Mouse (Mus musculus): Measurements from ENCODE around the gene Tpcn1. TPM values are rescaled to one million over a fixed set of nuclear protein-coding genes. Genes with fewer than 3 reads are reported as not detected.

The Tpcn1 gene
- polyA plus RNA-seq, 1 experiment from 2014 or later, result 24.2 TPM

DNA sequence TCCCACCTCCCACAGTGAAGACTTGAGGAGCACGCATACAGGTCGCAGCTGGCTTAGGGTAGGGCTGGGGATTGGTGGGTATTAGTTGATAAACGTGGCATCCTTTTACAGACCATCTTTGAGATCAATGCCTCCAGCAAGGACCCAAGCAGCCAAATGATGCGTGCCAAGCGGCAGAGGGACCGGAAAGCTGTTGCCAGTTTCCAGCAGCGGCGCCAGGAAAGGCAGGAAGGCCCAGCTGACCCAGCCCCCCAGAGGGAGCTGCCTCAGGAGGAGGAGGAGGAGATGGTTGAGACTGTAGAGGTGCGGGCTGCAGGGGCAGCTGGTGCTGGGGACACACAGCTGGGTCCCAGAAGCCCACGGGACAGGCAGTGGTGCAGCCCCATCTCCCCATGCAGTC lies 36.0 kb upstream of the Tpcn1 start:
- Histone ChIP-seq H3K4me2 (ENCODE audit: low read depth, low read length) (no peak overlapping the region), H3K4me1 (ENCODE audit: control insufficient read depth, low read depth, low read length) (peaks cover 3% of the 10 kb centered on the region; the same call in 1 of the 2 replicates), H3K9me3 (replicated peaks; ENCODE audit: control insufficient read depth, low read length) (no peaks in the 10 kb centered on the region), H3K4me3 (ENCODE audit: low read depth, low read length) (no peak overlapping the region), H3K27me3 (ENCODE audit: control insufficient read depth, insufficient read depth, low read depth, low read length) (no peaks in the 10 kb centered on the region), H3K9ac (ENCODE audit: low read depth, low read length) (no peak overlapping the region), H3K36me3 (ENCODE audit: control insufficient read depth, insufficient read depth) (peaks cover 39% of the 10 kb centered on the region), H3K27ac (ENCODE audit: low read length) (no peak overlapping the region)
- 81% methylated on average over 10 of the region's 10 CpGs for WGBS (ENCODE audit: insufficient replicate concordance)
- ATAC-seq (ENCODE audit: low read depth), result no peak

DNA sequence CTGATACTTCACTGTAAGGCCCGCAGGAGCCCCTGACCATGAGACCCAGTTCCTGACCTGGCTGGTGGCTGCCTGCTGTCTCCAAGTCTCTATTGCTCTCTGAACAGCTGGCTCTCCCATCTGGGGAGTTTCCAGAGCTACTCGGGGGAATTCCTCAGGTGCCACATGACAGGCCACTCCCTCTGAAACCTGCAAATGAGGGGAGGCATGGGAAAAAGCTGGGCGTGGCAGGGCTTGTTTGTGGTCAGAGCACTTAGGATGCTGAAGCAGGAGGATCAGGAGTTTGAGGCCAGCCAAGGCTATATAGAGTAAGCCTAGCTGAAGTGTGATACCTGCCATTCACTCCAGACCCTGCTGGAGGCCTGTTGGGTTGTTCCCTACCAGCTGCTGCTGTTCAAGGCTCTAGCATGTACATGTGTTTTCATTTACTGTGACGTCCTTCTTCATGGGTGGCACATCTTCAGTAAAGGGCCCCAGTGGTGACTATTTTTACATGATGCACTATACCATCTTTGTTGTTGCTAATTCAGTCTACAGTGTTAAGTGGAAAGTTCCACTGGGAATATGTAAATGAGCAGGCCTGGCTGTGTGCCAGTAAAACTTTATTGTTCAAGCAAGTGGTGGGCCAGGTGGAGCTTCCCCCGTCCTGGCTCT lies 33.9 kb upstream of the Tpcn1 start:
- Histone ChIP-seq H3K4me2 (ENCODE audit: low read depth, low read length) (no peak overlapping the region), H3K36me3 (ENCODE audit: control insufficient read depth, insufficient read depth) (peaks cover 45% of the 10 kb centered on the region), H3K4me3 (ENCODE audit: low read depth, low read length) (no peak overlapping the region), H3K27ac (ENCODE audit: low read length) (no peak overlapping the region), H3K9me3 (replicated peaks; ENCODE audit: control insufficient read depth, low read length) (no peaks in the 10 kb centered on the region), H3K4me1 (ENCODE audit: control insufficient read depth, low read depth, low read length) (no peaks in the 10 kb centered on the region), H3K9ac (ENCODE audit: low read depth, low read length) (no peak overlapping the region), H3K27me3 (ENCODE audit: control insufficient read depth, insufficient read depth, low read depth, low read length) (no peaks in the 10 kb centered on the region)
- ATAC-seq (ENCODE audit: low read depth), result no peak
- WGBS (ENCODE audit: insufficient replicate concordance), result 73% methylated on average over 5 of the region's 5 CpGs

DNA sequence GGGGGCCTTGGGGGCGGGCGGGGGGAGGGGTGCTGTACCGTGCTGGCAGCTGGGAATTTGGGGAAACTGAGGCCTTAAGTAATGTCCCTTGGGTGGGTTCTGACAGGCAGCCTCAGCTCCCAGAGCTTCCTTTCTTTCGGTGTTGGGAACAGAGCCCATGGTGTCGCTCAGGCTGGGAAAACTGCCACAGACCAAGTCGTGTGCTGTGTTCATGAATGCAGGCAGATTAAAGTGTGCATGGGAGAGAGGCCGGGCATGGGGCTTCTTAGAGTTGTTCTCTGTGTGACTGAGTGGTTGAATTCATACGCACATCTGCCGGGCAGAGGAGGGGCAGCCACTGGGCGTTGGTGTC lies 33.3 kb upstream of the Tpcn1 start:
- no peak for ATAC-seq (ENCODE audit: low read depth)
- Histone ChIP-seq H3K36me3 (ENCODE audit: control insufficient read depth, insufficient read depth) (peaks cover 41% of the 10 kb centered on the region), H3K27ac (ENCODE audit: low read length) (no peak overlapping the region), H3K4me3 (ENCODE audit: low read depth, low read length) (no peak overlapping the region), H3K27me3 (ENCODE audit: control insufficient read depth, insufficient read depth, low read depth, low read length) (no peaks in the 10 kb centered on the region), H3K4me1 (ENCODE audit: control insufficient read depth, low read depth, low read length) (no peaks in the 10 kb centered on the region), H3K9ac (ENCODE audit: low read depth, low read length) (no peak overlapping the region), H3K4me2 (ENCODE audit: low read depth, low read length) (no peak overlapping the region), H3K9me3 (replicated peaks; ENCODE audit: control insufficient read depth, low read length) (no peaks in the 10 kb centered on the region)
- WGBS (ENCODE audit: insufficient replicate concordance), result 80% methylated on average over 10 of the region's 10 CpGs

DNA sequence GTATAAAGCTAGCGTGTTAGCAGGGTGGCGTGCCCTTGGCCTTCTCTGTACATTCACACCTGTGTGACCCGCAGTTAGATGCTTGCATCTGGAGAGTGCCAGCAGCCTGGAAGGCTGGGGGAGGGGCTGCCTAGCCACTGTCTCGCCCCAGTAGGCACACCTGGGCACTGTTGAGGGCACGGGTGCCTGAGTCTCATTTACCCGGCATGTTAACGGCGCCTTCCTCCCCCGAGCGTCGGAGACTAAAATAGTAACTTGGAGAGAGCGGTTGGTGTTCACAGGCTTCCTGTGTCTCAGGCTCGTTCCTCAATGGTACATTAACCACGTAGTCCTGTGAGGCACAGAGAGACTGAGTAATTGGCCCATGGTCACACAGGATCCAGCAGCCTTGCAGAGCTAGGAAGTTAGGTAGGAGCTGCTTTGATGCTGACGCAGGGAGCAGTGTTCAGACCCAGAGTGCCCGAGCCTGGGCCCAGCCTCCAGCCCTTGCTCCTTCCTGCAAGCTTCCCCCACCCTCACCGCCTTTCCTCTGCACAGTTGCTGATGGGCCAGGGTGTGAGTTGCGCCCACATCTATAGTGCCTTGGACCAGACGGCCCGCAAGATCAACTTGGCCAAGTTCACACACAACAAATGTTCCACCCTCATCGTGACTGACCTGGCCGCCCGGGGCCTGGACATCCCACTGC lies 32.7 kb upstream of the Tpcn1 start:
- WGBS (ENCODE audit: insufficient replicate concordance), result 75% methylated on average over 23 of the region's 23 CpGs
- H3K27me3 ChIP-seq (ENCODE audit: control insufficient read depth, insufficient read depth, low read depth, low read length), result no peaks in the 10 kb centered on the region
- no peaks in the 10 kb centered on the region for H3K9me3 ChIP-seq (replicated peaks; ENCODE audit: control insufficient read depth, low read length)
- ATAC-seq (ENCODE audit: low read depth), result no peak
- H3K9ac ChIP-seq (ENCODE audit: low read depth, low read length), result no peak overlapping the region
- no peak overlapping the region for H3K4me3 ChIP-seq (ENCODE audit: low read depth, low read length)
- no peaks in the 10 kb centered on the region for H3K4me1 ChIP-seq (ENCODE audit: control insufficient read depth, low read depth, low read length)
- H3K27ac ChIP-seq (ENCODE audit: low read length), result no peak overlapping the region
- peaks cover 41% of the 10 kb centered on the region for H3K36me3 ChIP-seq (ENCODE audit: control insufficient read depth, insufficient read depth)
- H3K4me2 ChIP-seq (ENCODE audit: low read depth, low read length), result no peak overlapping the region

DNA sequence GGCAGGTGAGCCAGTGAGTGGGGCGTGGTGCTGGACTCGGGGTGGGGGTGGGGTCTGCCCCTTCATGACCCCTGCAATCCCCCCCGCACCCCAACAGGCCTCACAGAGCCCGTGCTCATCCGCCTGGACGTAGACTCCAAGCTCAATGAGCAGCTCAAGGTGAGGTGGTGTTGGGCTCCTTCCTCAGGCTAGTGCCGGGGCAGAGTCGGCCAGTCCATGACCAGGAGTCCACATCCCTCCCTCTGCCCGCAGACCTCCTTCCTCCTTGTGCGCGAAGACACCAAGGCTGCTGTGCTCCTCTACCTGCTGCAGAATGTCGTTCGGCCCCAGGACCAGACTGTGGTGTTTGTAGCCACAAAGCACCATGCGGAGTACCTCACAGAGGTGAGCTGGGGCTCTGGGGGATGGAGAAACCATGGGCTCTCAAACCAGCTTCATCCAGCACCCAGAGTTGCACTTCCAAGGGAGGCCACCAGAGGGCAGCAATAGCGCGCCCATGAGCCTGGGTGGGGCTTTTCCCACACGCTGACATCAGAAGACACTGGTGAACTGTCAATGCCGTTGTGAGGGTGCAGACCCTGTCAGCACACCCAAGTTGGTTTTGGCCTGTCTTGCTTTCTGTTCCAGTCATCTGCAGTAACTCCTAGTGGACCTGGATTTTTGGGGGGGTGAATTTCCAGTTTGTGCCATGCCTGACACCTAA lies 32.1 kb upstream of the Tpcn1 start:
- H3K4me2 ChIP-seq (ENCODE audit: low read depth, low read length), result no peak overlapping the region
- no peaks in the 10 kb centered on the region for H3K27me3 ChIP-seq (ENCODE audit: control insufficient read depth, insufficient read depth, low read depth, low read length)
- H3K4me1 ChIP-seq (ENCODE audit: control insufficient read depth, low read depth, low read length), result no peaks in the 10 kb centered on the region
- WGBS (ENCODE audit: insufficient replicate concordance), result 60% methylated on average over 18 of the region's 18 CpGs
- peak; percentile 7; the same call in 1 of the 2 replicates for ATAC-seq (ENCODE audit: low read depth)
- no peak overlapping the region for H3K4me3 ChIP-seq (ENCODE audit: low read depth, low read length)
- no peak overlapping the region for H3K9ac ChIP-seq (ENCODE audit: low read depth, low read length)
- peaks cover 2% of the 10 kb centered on the region; the same call in 1 of the 2 replicates for H3K9me3 ChIP-seq (replicated peaks; ENCODE audit: control insufficient read depth, low read length)
- H3K27ac ChIP-seq (ENCODE audit: low read length), result no peak overlapping the region
- peaks cover 46% of the 10 kb centered on the region for H3K36me3 ChIP-seq (ENCODE audit: control insufficient read depth, insufficient read depth)

DNA sequence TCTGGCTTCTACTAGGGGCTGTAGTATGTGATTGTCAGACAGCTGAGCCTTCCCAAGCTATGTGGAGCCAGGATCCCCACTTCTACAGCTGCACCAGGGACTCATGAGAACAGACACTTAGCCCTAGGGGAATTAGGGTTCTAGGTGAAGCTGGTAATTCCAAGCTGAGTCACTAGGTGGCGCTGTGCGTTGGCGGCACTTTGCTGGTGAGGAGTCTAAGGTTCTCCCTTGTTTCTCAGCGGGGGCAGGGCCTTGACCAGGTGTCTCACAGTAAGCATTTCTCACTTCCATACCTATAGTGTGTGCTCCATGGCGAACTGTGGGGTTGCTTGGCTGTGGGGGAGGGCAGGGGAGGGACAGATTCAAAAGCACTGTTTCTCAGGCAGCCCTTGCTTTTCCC lies 30.7 kb upstream of the Tpcn1 start:
- WGBS (ENCODE audit: insufficient replicate concordance), result 18% methylated on average over 5 of the region's 5 CpGs
- H3K27me3 ChIP-seq (ENCODE audit: control insufficient read depth, insufficient read depth, low read depth, low read length), result no peaks in the 10 kb centered on the region
- peaks cover 36% of the 10 kb centered on the region for H3K36me3 ChIP-seq (ENCODE audit: control insufficient read depth, insufficient read depth)
- no peak for ATAC-seq (ENCODE audit: low read depth)
- H3K4me1 ChIP-seq (ENCODE audit: control insufficient read depth, low read depth, low read length), result peaks cover under 1% of the 10 kb centered on the region
- no peak overlapping the region for H3K9ac ChIP-seq (ENCODE audit: low read depth, low read length)
- no peak overlapping the region for H3K4me3 ChIP-seq (ENCODE audit: low read depth, low read length)
- peaks cover 2% of the 10 kb centered on the region; the same call in 1 of the 2 replicates for H3K9me3 ChIP-seq (replicated peaks; ENCODE audit: control insufficient read depth, low read length)
- H3K4me2 ChIP-seq (ENCODE audit: low read depth, low read length), result no peak overlapping the region
- no peak overlapping the region for H3K27ac ChIP-seq (ENCODE audit: low read length)

DNA sequence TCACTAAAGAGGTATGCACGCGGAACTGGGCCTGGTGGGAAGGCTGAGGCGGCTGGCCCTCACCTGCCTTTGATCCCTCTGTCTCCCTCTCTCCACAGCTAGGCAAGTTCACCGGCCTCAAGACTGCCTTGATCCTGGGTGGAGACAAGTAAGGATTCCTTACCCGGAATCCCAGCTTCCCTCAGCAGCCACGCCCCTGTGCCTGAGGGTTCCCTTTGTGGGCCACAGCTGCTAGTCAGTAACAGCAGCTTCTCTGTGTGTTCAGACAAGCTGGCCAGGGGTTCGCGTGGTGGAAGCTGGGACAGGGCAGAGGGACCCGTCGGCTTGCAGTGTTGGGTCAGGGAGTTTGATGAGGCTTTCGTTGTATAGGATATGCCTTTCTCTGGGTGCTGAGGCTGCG lies 30.3 kb upstream of the Tpcn1 start:
- no peak for ATAC-seq (ENCODE audit: low read depth)
- H3K9me3 ChIP-seq (replicated peaks; ENCODE audit: control insufficient read depth, low read length), result peaks cover 2% of the 10 kb centered on the region; the same call in 1 of the 2 replicates
- H3K27me3 ChIP-seq (ENCODE audit: control insufficient read depth, insufficient read depth, low read depth, low read length), result no peaks in the 10 kb centered on the region
- no peak overlapping the region for H3K4me3 ChIP-seq (ENCODE audit: low read depth, low read length)
- H3K9ac ChIP-seq (ENCODE audit: low read depth, low read length), result no peak overlapping the region
- H3K36me3 ChIP-seq (ENCODE audit: control insufficient read depth, insufficient read depth), result peaks cover 32% of the 10 kb centered on the region
- no peak overlapping the region for H3K4me2 ChIP-seq (ENCODE audit: low read depth, low read length)
- WGBS (ENCODE audit: insufficient replicate concordance), result 84% methylated on average over 12 of the region's 12 CpGs
- peaks cover 4% of the 10 kb centered on the region for H3K4me1 ChIP-seq (ENCODE audit: control insufficient read depth, low read depth, low read length)
- H3K27ac ChIP-seq (ENCODE audit: low read length), result no peak overlapping the region

DNA sequence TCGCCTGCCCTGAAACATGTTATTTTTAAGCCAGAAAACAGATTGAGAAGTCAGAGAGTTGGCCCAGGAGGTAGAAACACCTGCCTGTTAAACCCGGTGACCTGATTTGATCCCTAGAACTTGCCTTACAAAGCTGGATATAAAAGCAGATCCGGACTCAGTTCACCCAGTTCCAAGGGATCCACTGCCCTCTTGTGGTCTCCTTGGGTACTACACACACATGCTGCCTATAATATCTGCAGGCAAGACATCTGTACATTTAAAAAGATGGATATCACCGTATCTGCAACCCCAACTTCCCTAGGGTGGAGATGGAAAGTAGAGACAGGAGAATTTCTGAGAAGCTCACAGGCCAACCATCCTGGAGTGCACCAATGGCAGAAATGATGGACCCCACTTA lies 27.4 kb upstream of the Tpcn1 start:
- H3K9ac ChIP-seq (ENCODE audit: low read depth, low read length), result no peak overlapping the region
- 82% methylated on average over 4 of the region's 4 CpGs for WGBS (ENCODE audit: insufficient replicate concordance)
- H3K36me3 ChIP-seq (ENCODE audit: control insufficient read depth, insufficient read depth), result peaks cover 25% of the 10 kb centered on the region

More for the DNA sequence above, 27.4 kb upstream of the Tpcn1 start:
- no peak for ATAC-seq (ENCODE audit: low read depth)
- no peak overlapping the region for H3K4me2 ChIP-seq (ENCODE audit: low read depth, low read length)
- peaks cover 2% of the 10 kb centered on the region; the same call in 1 of the 2 replicates for H3K9me3 ChIP-seq (replicated peaks; ENCODE audit: control insufficient read depth, low read length)
- H3K27ac ChIP-seq (ENCODE audit: low read length), result no peak overlapping the region
- no peaks in the 10 kb centered on the region for H3K27me3 ChIP-seq (ENCODE audit: control insufficient read depth, insufficient read depth, low read depth, low read length)
- H3K4me1 ChIP-seq (ENCODE audit: control insufficient read depth, low read depth, low read length), result peaks cover 20% of the 10 kb centered on the region
- no peak overlapping the region for H3K4me3 ChIP-seq (ENCODE audit: low read depth, low read length)

Data from liver, embryonic 16.5 days (tissue).